Mouse (Mus musculus) stomach, embryonic 16.5 days (tissue): ENCODE measurements at regions not wholly inside any gene's neighbourhood (a gene's known extent, or its start where the extent isn't known, plus 50 kb on each side); places are given as distances from the start of the nearest gene placed in this dataset.

Source experiments
- ATAC-seq: fragments of 200-750 bp; cut with Nextera tagmentation; 2 replicates; pipeline ENCODE4 v1.8.0; 2017; ENCODE audit warnings: moderate number of reproducible peaks, moderate TSS enrichment; ENCODE audit not compliant: insufficient read depth, low FRiP score
- H3K27ac ChIP-seq: fragments of 300-500 bp; sonication (generic); 2 replicates; pipeline ENCODE4 v1.5.1; 2014; ENCODE audit warnings: low read length
- H3K27me3 ChIP-seq: fragments of 300-500 bp; sonication (generic); 2 replicates; pipeline ENCODE4 v1.6.1; 2014; ENCODE audit warnings: low read length, control low read depth, mixed read lengths; ENCODE audit not compliant: control insufficient read depth, insufficient read depth
- H3K36me3 ChIP-seq: fragments of 300-500 bp; sonication (generic); 2 replicates; pipeline ENCODE4 v1.6.1; 2014; ENCODE audit warnings: low read length; ENCODE audit not compliant: control insufficient read depth, insufficient read depth
- H3K4me1 ChIP-seq: fragments of 300-500 bp; sonication (generic); 2 replicates; pipeline ENCODE4 v1.6.1; 2014; ENCODE audit warnings: low read length, control low read depth, mixed read lengths; ENCODE audit not compliant: control insufficient read depth, insufficient read depth
- H3K4me2 ChIP-seq: fragments of 300-500 bp; sonication (generic); 2 replicates; pipeline ENCODE4 v1.6.1; 2014; ENCODE audit warnings: low read depth, low read length, mixed read lengths
- H3K4me3 ChIP-seq: fragments of 300-500 bp; sonication (generic); replicated peaks from 2 replicates; pipeline ENCODE4 v1.5.1; 2014; ENCODE audit warnings: mild to moderate bottlenecking, low read length
- H3K9ac ChIP-seq: fragments of 300-500 bp; sonication (generic); 2 replicates; pipeline ENCODE4 v1.6.1; 2014; ENCODE audit warnings: low read length
- H3K9me3 ChIP-seq: fragments of 300-500 bp; sonication (generic); replicated peaks from 2 replicates; pipeline ENCODE4 v1.6.1; 2016; ENCODE audit warnings: low read length, control low read depth; ENCODE audit not compliant: control insufficient read depth
- WGBS: fragments of 180-500 bp; shearing (Covaris S2); extraction: QIAGEN DNeasy Blood & Tissue Kit; methylation state at CpG from one replicate; pipeline ENCODE4 v1.1.7; 2014; 5-methylcytosine and 5-hydroxymethylcytosine counted together

GRCm38 (mm10) chr19:6649885-6650284, 107.1 kb upstream of the Slc22a12 start:
- H3K4me3 ChIP-seq: no peak overlapping the region
- no peak overlapping the region for H3K9ac ChIP-seq
- H3K27me3 ChIP-seq: no peaks in the 10 kb centered on the region
- 74% methylated on average over 4 of the region's 4 CpGs for WGBS
- H3K4me2 ChIP-seq: no peak overlapping the region
- ATAC-seq: no peak
- H3K9me3 ChIP-seq: peaks cover 4% of the 10 kb centered on the region; the same call in 1 of the 2 replicates
- H3K36me3 ChIP-seq: no peaks in the 10 kb centered on the region
- no peak overlapping the region for H3K27ac ChIP-seq
- no peaks in the 10 kb centered on the region for H3K4me1 ChIP-seq

- no peak for ATAC-seq
- 79% methylated on average over 4 of the region's 4 CpGs for WGBS
- H3K9me3 ChIP-seq: peaks cover 4% of the 10 kb centered on the region; the same call in 1 of the 2 replicates
- no peak overlapping the region for H3K27ac ChIP-seq
- H3K4me2 ChIP-seq: no peak overlapping the region
- H3K9ac ChIP-seq: no peak overlapping the region
- H3K4me3 ChIP-seq: no peak overlapping the region
- H3K4me1 ChIP-seq: no peaks in the 10 kb centered on the region
- H3K36me3 ChIP-seq: no peaks in the 10 kb centered on the region
- H3K27me3 ChIP-seq: no peaks in the 10 kb centered on the region
Observed at GRCm38 (mm10) chr19:6647686-6648085, 104.9 kb upstream of the Slc22a12 start.

GRCm38 (mm10) chr19:6647216-6647615, 104.4 kb upstream of the Slc22a12 start:
- Histone ChIP-seq H3K9me3 (peaks cover 4% of the 10 kb centered on the region; the same call in 1 of the 2 replicates), H3K27me3 (no peaks in the 10 kb centered on the region), H3K9ac (no peak overlapping the region), H3K36me3 (no peaks in the 10 kb centered on the region), H3K4me1 (no peaks in the 10 kb centered on the region), H3K4me3 (no peak overlapping the region), H3K4me2 (no peak overlapping the region), H3K27ac (no peak overlapping the region)
- WGBS: 93% methylated on average over 3 of the region's 3 CpGs
- no peak for ATAC-seq

GRCm38 (mm10) chr19:6645912-6646311, 103.1 kb upstream of the Slc22a12 start:
- Histone ChIP-seq H3K9ac (no peak overlapping the region), H3K4me2 (no peak overlapping the region), H3K4me1 (no peaks in the 10 kb centered on the region), H3K4me3 (no peak overlapping the region), H3K27ac (no peak overlapping the region), H3K27me3 (no peaks in the 10 kb centered on the region), H3K36me3 (no peaks in the 10 kb centered on the region), H3K9me3 (peaks cover 4% of the 10 kb centered on the region; the same call in 1 of the 2 replicates)
- 80% methylated on average over 6 of the region's 6 CpGs for WGBS
- no peak for ATAC-seq

- no peaks in the 10 kb centered on the region for H3K27me3 ChIP-seq
- no peak for ATAC-seq
- no peak overlapping the region for H3K9ac ChIP-seq
- no peak overlapping the region for H3K27ac ChIP-seq
- H3K36me3 ChIP-seq: no peaks in the 10 kb centered on the region
- H3K4me1 ChIP-seq: no peaks in the 10 kb centered on the region
- no peak overlapping the region for H3K4me3 ChIP-seq
- no peak overlapping the region for H3K4me2 ChIP-seq
- 83% methylated on average over 6 of the region's 6 CpGs for WGBS
- peaks cover 4% of the 10 kb centered on the region; the same call in 1 of the 2 replicates for H3K9me3 ChIP-seq
Observed at GRCm38 (mm10) chr19:6644871-6645270, 102.0 kb upstream of the Slc22a12 start.

GRCm38 (mm10) chr19:6639681-6640080, 96.8 kb upstream of the Slc22a12 start:
- 67% methylated on average over 7 of the region's 7 CpGs for WGBS
- no peaks in the 10 kb centered on the region for H3K36me3 ChIP-seq
- no peak for ATAC-seq
- H3K4me2 ChIP-seq: no peak overlapping the region
- H3K4me1 ChIP-seq: no peaks in the 10 kb centered on the region
- H3K27me3 ChIP-seq: no peaks in the 10 kb centered on the region
- no peak overlapping the region for H3K4me3 ChIP-seq
- H3K9me3 ChIP-seq: no peaks in the 10 kb centered on the region
- H3K27ac ChIP-seq: no peak overlapping the region
- H3K9ac ChIP-seq: no peak overlapping the region

- WGBS: 41% methylated on average over 10 of the region's 10 CpGs
- no peak for ATAC-seq
Observed at GRCm38 (mm10) chr19:6633400-6633799, 90.6 kb upstream of the Slc22a12 start.

GRCm38 (mm10) chr19:6631817-6632216, 89.0 kb upstream of the Slc22a12 start:
- Histone ChIP-seq H3K4me3 (no peak overlapping the region), H3K27ac (no peak overlapping the region), H3K4me2 (no peak overlapping the region), H3K4me1 (no peaks in the 10 kb centered on the region), H3K27me3 (no peaks in the 10 kb centered on the region), H3K9me3 (no peaks in the 10 kb centered on the region), H3K9ac (no peak overlapping the region), H3K36me3 (no peaks in the 10 kb centered on the region)
- ATAC-seq: no peak
- 77% methylated on average over 5 of the region's 5 CpGs for WGBS

More at GRCm38 (mm10) chr19:6633400-6633799, 90.6 kb upstream of the Slc22a12 start:
- H3K4me2 ChIP-seq: no peak overlapping the region
- no peak overlapping the region for H3K9ac ChIP-seq
- no peaks in the 10 kb centered on the region for H3K9me3 ChIP-seq
- no peak overlapping the region for H3K27ac ChIP-seq
- no peaks in the 10 kb centered on the region for H3K36me3 ChIP-seq
- H3K4me3 ChIP-seq: no peak overlapping the region
- H3K4me1 ChIP-seq: no peaks in the 10 kb centered on the region
- H3K27me3 ChIP-seq: no peaks in the 10 kb centered on the region

GRCm38 (mm10) chr19:6630613-6630940, 87.7 kb upstream of the Slc22a12 start:
- Histone ChIP-seq H3K4me3 (no peak overlapping the region), H3K9me3 (no peaks in the 10 kb centered on the region), H3K27me3 (no peaks in the 10 kb centered on the region), H3K27ac (no peak overlapping the region), H3K36me3 (no peaks in the 10 kb centered on the region), H3K4me2 (no peak overlapping the region), H3K4me1 (no peaks in the 10 kb centered on the region), H3K9ac (no peak overlapping the region)
- 74% methylated on average over 4 of the region's 4 CpGs for WGBS
- no peak for ATAC-seq
